In the genomic region with DNA sequence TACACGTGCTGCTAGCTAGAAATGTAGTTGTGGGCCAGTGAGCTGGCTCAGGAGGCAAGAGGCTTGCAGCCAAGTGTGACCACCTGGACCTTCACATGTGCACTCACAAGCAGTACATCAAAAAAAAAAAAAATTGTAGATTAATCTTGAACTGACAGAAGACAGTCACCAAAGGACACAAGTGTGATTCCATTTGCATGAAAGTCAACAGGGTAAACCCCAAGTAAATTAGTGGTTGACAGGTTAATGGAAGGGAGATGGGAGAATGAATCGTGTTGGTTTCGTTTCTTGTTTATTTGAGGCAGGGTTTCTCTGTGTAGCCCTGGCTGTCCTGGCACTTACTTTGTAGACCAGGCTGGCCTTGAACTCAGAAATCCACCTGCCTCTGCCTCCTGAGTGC, we compare ENCODE assay signal across 8 mouse cellular contexts. TPM values are rescaled to one million over a fixed set of nuclear protein-coding genes. Genes with fewer than 3 reads are reported as not detected.
DNase-seq lines count a peak whose midpoint lies in the region; ATAC-seq and TF ChIP-seq lines count a peak whose summit lies in the region.

No protein-coding gene starts in this region.

- H3K36me3 ChIP-seq in heart, embryonic 12.5 days = peaks cover 35% of the 10 kb centered on the region
- H3K36me3 ChIP-seq in ES-E14 (ENCODE audit: control insufficient read depth, insufficient read depth, low read length, poor library complexity, severe bottlenecking) = peaks cover 25% of the 10 kb centered on the region
- peaks cover 34% of the 10 kb centered on the region for H3K36me3 ChIP-seq in hindbrain, embryonic 12.5 days
- peaks cover 42% of the 10 kb centered on the region for H3K36me3 ChIP-seq in midbrain, embryonic 10.5 days

- H3K27ac ChIP-seq in heart, embryonic 12.5 days (ENCODE audit: poor library complexity, severe bottlenecking) = no peak overlapping the region
- no peak overlapping the region for H3K27ac ChIP-seq in ES-E14 (ENCODE audit: insufficient read depth, low read depth, low read length, poor library complexity, severe bottlenecking)
- H3K27ac ChIP-seq in hindbrain, embryonic 12.5 days = no peak overlapping the region
- peak overlapping the region; percentile 99 for H3K27ac ChIP-seq in midbrain, embryonic 10.5 days (replicated peaks)
- no peak overlapping the region for H3K27ac ChIP-seq in cerebellum, adult 2 months (ENCODE audit: insufficient read depth, low read length)

- H3K9ac ChIP-seq in heart, embryonic 12.5 days = no peak overlapping the region
- 0 out of 2 replicates have a peak overlapping the region, but pooled peaks have one; percentile 12 for H3K9ac ChIP-seq in ES-E14 (ENCODE audit: insufficient read depth, low read depth, low read length, poor library complexity, severe bottlenecking)
- H3K9ac ChIP-seq in hindbrain, embryonic 12.5 days = peak overlapping the region; percentile 81; the same call in 1 of the 2 replicates

- TF ChIP-seq POLR2A in cerebellum, adult 2 months (IDR thresholded peaks at IDR 0.05; ENCODE audit: borderline replicate concordance, insufficient read depth, low read length) = no peak

- no peaks in the 10 kb centered on the region for H3K4me1 ChIP-seq in heart, embryonic 12.5 days (replicated peaks)
- H3K4me1 ChIP-seq in ES-E14 (ENCODE audit: control insufficient read depth in 2 of 2, insufficient read depth in 2 of 2, low read length in 2 of 2, poor library complexity in 1 of 2) = no peaks in the 10 kb centered on the region
- H3K4me1 ChIP-seq in hindbrain, embryonic 12.5 days = peaks cover 17% of the 10 kb centered on the region
- peaks cover 18% of the 10 kb centered on the region for H3K4me1 ChIP-seq in midbrain, embryonic 10.5 days
- peaks cover 15% of the 10 kb centered on the region for H3K4me1 ChIP-seq in cerebellum, adult 2 months (ENCODE audit: control insufficient read depth, insufficient read depth, low read length)

- ATAC-seq in heart, embryonic 12.5 days (ENCODE audit: insufficient number of reproducible peaks, low FRiP score) = no peak
- ATAC-seq in hindbrain, embryonic 12.5 days (ENCODE audit: low FRiP score) = no peak
- ATAC-seq in activated CD4-positive, CD25-positive, alpha-beta regulatory T cell, adult 4 months = no peak

- no peak for DNase-seq in heart, adult 18-20 months
- no peak for DNase-seq in ES-E14 (ENCODE audit: low read depth, low spot score)
- no peak for DNase-seq in midbrain, embryonic 10.5 days (ENCODE audit: low spot score)
- DNase-seq in cerebellum, adult 2 months = no peak
- DNase-seq in ovary, postnatal 14 days (ENCODE audit: low spot score) = no peak

- no peaks in the 10 kb centered on the region for H3K9me3 ChIP-seq in heart, embryonic 12.5 days (replicated peaks)
- H3K9me3 ChIP-seq in ES-E14 (ENCODE audit: control insufficient read depth, insufficient read depth, low read depth, low read length) = no peaks in the 10 kb centered on the region
- no peaks in the 10 kb centered on the region for H3K9me3 ChIP-seq in hindbrain, embryonic 12.5 days (replicated peaks)
- no peaks in the 10 kb centered on the region for H3K9me3 ChIP-seq in midbrain, embryonic 10.5 days (replicated peaks)

- in situ Hi-C loops in ES-E14 (cut with MboI; ENCODE audit: low sequenced_read_pairs in 2 of 2, unreplicated experiment in 2 of 2) = no loop called here

- H3K4me3 ChIP-seq in heart, embryonic 12.5 days = peak overlapping the region; percentile 59
- H3K4me3 ChIP-seq in ES-E14 (ENCODE audit: insufficient read depth in 1 of 2, low read depth in 1 of 2, low read length in 2 of 2, poor library complexity in 1 of 2, severe bottlenecking in 1 of 2) = peak overlapping the region; percentile 75 to 80; a peak in 3 of 4 replicates
- peak overlapping the region; percentile 66 for H3K4me3 ChIP-seq in hindbrain, embryonic 12.5 days
- H3K4me3 ChIP-seq in midbrain, embryonic 10.5 days = peak overlapping the region; percentile 76
- H3K4me3 ChIP-seq in cerebellum, adult 2 months (replicated peaks; ENCODE audit: insufficient read depth, low read depth, low read length) = no peak overlapping the region

- no peak for TF ChIP-seq CTCF in cerebellum, adult 2 months (IDR thresholded peaks at IDR 0.05; ENCODE audit: borderline replicate concordance, insufficient read depth, low read depth, low read length)

- no peaks in the 10 kb centered on the region for H3K27me3 ChIP-seq in heart, embryonic 12.5 days (replicated peaks)
- H3K27me3 ChIP-seq in hindbrain, embryonic 12.5 days = no peaks in the 10 kb centered on the region
- no peaks in the 10 kb centered on the region for H3K27me3 ChIP-seq in midbrain, embryonic 10.5 days (ENCODE audit: low read depth, poor library complexity, severe bottlenecking)
- no peaks in the 10 kb centered on the region for H3K27me3 ChIP-seq in cerebellum, adult 2 months (ENCODE audit: control insufficient read depth, insufficient read depth, low read length)

- peak overlapping the region; percentile 77 for H3K4me2 ChIP-seq in heart, embryonic 12.5 days
- peak overlapping the region; percentile 69 for H3K4me2 ChIP-seq in hindbrain, embryonic 12.5 days (replicated peaks)

- 73% methylated on average over 3 of the region's 3 CpGs for WGBS in heart, embryonic 12.5 days
- WGBS in hindbrain, embryonic 12.5 days = 69% methylated on average over 3 of the region's 3 CpGs
- WGBS in midbrain, embryonic 10.5 days = 74% methylated on average over 3 of the region's 3 CpGs
- WGBS in cerebellum, adult 2 months = 45% methylated on average over 3 of the region's 3 CpGs

TF ChIP-seq in ES-E14, 5 proteins besides CTCF, POLR2A, EP300 and RAD21:
- no peak for TF ChIP-seq HCFC1 (IDR thresholded peaks at IDR 0.05; ENCODE audit: borderline replicate concordance, insufficient read depth, low read length)
- no peak for TF ChIP-seq ZNF384 (IDR thresholded peaks at IDR 0.05; ENCODE audit: low read depth, low read length)
- TF ChIP-seq CHD2 (IDR thresholded peaks at IDR 0.05; ENCODE audit: low read depth, low read length) = no peak
- TF ChIP-seq MAFK (IDR thresholded peaks at IDR 0.05; ENCODE audit: insufficient read depth, low read depth, low read length) = no peak
- no peak for TF ChIP-seq ZC3H11A (IDR thresholded peaks at IDR 0.05; ENCODE audit: borderline replicate concordance, low read depth, low read length)

RNA-seq across cellular contexts. Expression of a gene that starts 1.3 kb away (rescaled TPM):
- 37.2 and 37.8 TPM in 2 replicates for polyA plus RNA-seq in heart, embryonic 12.5 days (2016; fragmentation: Nextera tagmentation; extraction: Ambion mirVana)
- total RNA-seq in heart, adult 18-20 months (2021) = 1 to 10 TPM; 2.0 to 3.0 TPM
- total RNA-seq in ES-E14 (2012; rRNA removed) = 35.2 and 43.5 TPM in 2 replicates
- 89.8 and 102 TPM in 2 replicates for polyA plus RNA-seq in hindbrain, embryonic 12.5 days (2016; fragmentation: Nextera tagmentation; extraction: Ambion mirVana)
- polyA plus RNA-seq in midbrain, embryonic 10.5 days (2016; fragmentation: Nextera tagmentation; extraction: Ambion mirVana) = 195 and 217 TPM in 2 replicates
- polyA plus RNA-seq in activated CD4-positive, CD25-positive, alpha-beta regulatory T cell, adult 4 months (2017; shearing (Covaris generic)) = 10 to 100 TPM; 17.9 to 18.3 TPM
- 33.0 and 36.9 TPM in 2 replicates for polyA plus RNA-seq in cerebellum, adult 2 months (2012; rRNA removed)

RNA-seq across cellular contexts. Expression of a gene that starts 8.3 kb away (rescaled TPM):
- polyA plus RNA-seq in heart, embryonic 12.5 days (2016; fragmentation: Nextera tagmentation; extraction: Ambion mirVana) = 84.5 and 90.1 TPM in 2 replicates
- total RNA-seq in heart, adult 18-20 months (2021) = 10 to 100 TPM; 76.9 to 95.9 TPM
- total RNA-seq in ES-E14 (2012; rRNA removed) = 26.2 and 36.1 TPM in 2 replicates
- polyA plus RNA-seq in hindbrain, embryonic 12.5 days (2016; fragmentation: Nextera tagmentation; extraction: Ambion mirVana) = 81.5 and 86.2 TPM in 2 replicates
- polyA plus RNA-seq in midbrain, embryonic 10.5 days (2016; fragmentation: Nextera tagmentation; extraction: Ambion mirVana) = 73.9 and 76.1 TPM in 2 replicates
- polyA plus RNA-seq in activated CD4-positive, CD25-positive, alpha-beta regulatory T cell, adult 4 months (2017; shearing (Covaris generic)) = 100 to 1,000 TPM; 121 to 122 TPM
- 127 and 135 TPM in 2 replicates for polyA plus RNA-seq in cerebellum, adult 2 months (2012; rRNA removed)

RNA-seq across cellular contexts. Expression of a gene that starts 38.3 kb away (rescaled TPM):
- polyA plus RNA-seq in heart, embryonic 12.5 days (2016; fragmentation: Nextera tagmentation; extraction: Ambion mirVana) = 14.8 and 15.3 TPM in 2 replicates
- 10 to 100 TPM; 12.7 to 14.2 TPM for total RNA-seq in heart, adult 18-20 months (2021)
- total RNA-seq in ES-E14 (2012; rRNA removed) = 14.4 and 21.3 TPM in 2 replicates
- 22.8 and 24.3 TPM in 2 replicates for polyA plus RNA-seq in hindbrain, embryonic 12.5 days (2016; fragmentation: Nextera tagmentation; extraction: Ambion mirVana)
- 21.4 and 25.0 TPM in 2 replicates for polyA plus RNA-seq in midbrain, embryonic 10.5 days (2016; fragmentation: Nextera tagmentation; extraction: Ambion mirVana)
- 100 to 1,000 TPM in 1 of 2 experiments, 10 to 100 TPM in 1; 98.7 to 102 TPM for polyA plus RNA-seq in activated CD4-positive, CD25-positive, alpha-beta regulatory T cell, adult 4 months (2017; shearing (Covaris generic))
- polyA plus RNA-seq in cerebellum, adult 2 months (2012; rRNA removed) = 85.9 and 86.1 TPM in 2 replicates
